Mouse (Mus musculus) embryonic fibroblast, embryonic 13.5 days (primary cell): ENCODE measurements around the gene Ccnd1. TPM values are rescaled to one million over a fixed set of nuclear protein-coding genes. Genes with fewer than 3 reads are reported as not detected.

Source experiments
- H3K27ac ChIP-seq: 2 replicates; pipeline ENCODE4 v1.5.1; 2012; ENCODE audit warnings: low read length, control low read depth, inconsistent platforms; ENCODE audit not compliant: insufficient read depth
- H3K4me1 ChIP-seq: 2 replicates; pipeline ENCODE4 v1.6.1; 2011; ENCODE audit warnings: low read length; ENCODE audit not compliant: control insufficient read depth, insufficient read depth
- H3K4me3 ChIP-seq: 2 replicates; pipeline ENCODE4 v1.5.1; 2011; ENCODE audit warnings: mild to moderate bottlenecking, control low read depth, low read length; ENCODE audit not compliant: insufficient read depth
- CTCF ChIP-seq: IDR thresholded peaks from 2 replicates; pipeline ENCODE4 v1.5.1; 2011; ENCODE audit warnings: mild to moderate bottlenecking, control low read depth, low read length, moderate library complexity, borderline replicate concordance; ENCODE audit not compliant: insufficient read depth
- POLR2A ChIP-seq: IDR thresholded peaks from 2 replicates; pipeline ENCODE4 v1.6.1; 2011; ENCODE audit warnings: low read depth, mild to moderate bottlenecking, control low read depth, low read length, moderate library complexity
- polyA plus RNA-seq: library from polyadenylated mRNA; stranded (reverse); fragments of >200 nt; gene quantifications from 2 replicates; pipeline ENCODE4 v1.2.4, GENCODE M21; 2011; ENCODE audit warnings: low read depth; ENCODE audit not compliant: missing spikeins, insufficient read length

Ccnd1 gene
- polyA plus RNA-seq, 1 experiment: 133 TPM

DNA sequence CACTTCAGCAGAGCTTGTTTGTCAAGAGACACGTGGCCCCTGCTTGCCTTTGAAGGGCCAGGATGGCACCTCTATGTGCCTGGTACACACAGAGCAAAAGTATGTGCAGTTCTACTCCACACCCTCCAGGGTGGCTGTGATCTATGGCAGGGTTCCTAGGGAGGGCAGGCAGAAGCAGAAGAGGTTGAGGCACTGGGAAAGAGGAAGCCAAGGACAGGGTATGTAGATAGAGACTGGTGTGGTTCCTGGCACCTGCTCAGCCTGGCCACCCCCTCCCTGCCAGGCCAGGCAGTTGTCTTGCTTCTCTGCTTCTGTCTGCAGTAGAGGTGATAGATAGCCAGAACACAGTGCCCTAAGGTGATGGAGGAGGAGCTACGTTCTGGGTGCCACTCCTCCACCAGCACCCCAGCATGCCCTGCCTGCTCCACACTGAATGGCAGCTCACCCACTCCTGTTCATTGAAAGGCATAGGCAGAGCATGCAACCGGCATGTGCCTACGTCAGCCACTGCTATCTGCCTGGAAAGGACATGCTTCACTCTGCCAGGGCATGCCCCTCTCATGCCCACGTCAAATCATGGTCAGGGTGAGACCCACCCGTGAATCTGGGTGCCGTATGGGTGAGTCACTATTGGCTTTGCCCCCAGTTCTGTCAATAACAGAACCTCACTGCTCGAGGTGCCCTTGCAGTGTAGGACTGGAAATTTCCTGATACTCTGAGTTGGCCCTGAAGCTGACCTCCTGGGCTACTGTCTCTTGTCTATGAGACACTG is 31.5 kb upstream of the Ccnd1 start:
- Histone ChIP-seq H3K27ac (no peak overlapping the region), H3K4me3 (no peak overlapping the region), H3K4me1 (0 out of 2 replicates have a peak, but pooled peaks cover 1% of the 10 kb centered on the region)
- TF ChIP-seq POLR2A (no peak), CTCF (no peak)

DNA sequence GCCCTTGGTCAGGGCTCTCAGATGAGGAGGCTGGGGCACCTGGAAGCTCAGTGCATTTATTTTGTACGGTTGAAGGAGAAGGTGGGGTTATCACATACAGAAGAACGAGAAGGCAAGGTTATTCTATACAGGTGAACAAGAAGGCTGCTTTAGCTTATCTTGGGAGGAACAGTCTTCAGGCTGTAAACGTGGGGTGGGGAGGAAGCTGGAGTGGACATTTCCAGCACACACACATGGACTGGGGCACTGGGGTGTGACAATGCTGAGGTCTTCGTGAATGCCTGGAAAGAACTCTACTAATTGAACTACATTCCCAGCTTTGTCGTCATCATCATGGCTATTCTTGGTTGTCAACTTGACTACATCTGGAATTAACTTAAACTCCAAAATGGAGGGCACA is 26.2 kb upstream of the Ccnd1 start:
- no peak for TF ChIP-seq CTCF

DNA sequence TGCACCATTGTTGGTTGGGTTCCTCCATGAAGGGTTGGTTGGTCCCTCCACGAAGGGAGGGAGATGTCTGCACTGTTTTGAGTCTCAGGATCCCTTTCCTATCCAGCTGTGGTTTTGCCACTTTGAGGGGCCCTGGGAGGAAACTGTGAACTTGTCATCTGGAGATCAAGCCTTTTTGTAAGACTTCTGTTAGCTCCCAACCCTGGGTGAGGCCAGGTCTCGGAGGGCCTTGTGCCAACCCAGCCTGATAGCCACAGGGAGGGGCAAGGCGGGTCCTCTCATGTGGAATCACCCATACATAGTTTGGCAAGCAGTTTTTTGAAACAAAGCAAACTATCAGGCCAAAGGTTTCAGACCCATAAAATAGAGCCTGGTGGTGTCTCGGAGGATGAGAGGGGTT is 24.6 kb upstream of the Ccnd1 start:
- 0 out of 2 replicates have a peak, but pooled peaks cover 4% of the 10 kb centered on the region for H3K4me1 ChIP-seq
- H3K4me3 ChIP-seq: no peak overlapping the region
- TF ChIP-seq POLR2A (no peak), CTCF (no peak)
- peak overlapping the region; percentile 85 for H3K27ac ChIP-seq

More for the DNA sequence above, 26.2 kb upstream of the Ccnd1 start:
- no peak overlapping the region for H3K4me3 ChIP-seq
- 0 out of 2 replicates have a peak, but pooled peaks cover 4% of the 10 kb centered on the region for H3K4me1 ChIP-seq
- H3K27ac ChIP-seq: no peak overlapping the region

DNA sequence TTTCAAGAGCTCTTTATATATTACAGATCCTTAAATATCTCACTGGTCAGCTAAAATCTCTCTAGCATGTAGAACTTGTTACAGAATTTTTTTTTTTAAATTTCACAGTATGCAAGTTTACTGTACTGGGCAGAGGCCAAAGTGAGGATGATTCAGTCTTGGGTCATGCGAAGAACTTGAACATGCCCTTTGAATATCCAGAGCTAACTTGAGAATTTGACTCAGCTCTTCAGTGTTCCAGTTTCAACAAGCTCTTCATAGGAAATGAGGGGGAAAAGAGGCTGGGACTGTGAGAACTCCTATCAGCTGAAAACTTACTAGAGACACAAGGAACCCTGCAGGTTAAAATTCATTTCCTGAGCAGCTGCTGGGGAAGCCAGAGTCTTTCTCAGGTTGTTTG is 24.2 kb upstream of the Ccnd1 start:
- Histone ChIP-seq H3K4me1 (0 out of 2 replicates have a peak, but pooled peaks cover 3% of the 10 kb centered on the region), H3K27ac (peak overlapping the region; percentile 85), H3K4me3 (no peak overlapping the region)
- TF ChIP-seq CTCF: no peak
- no peak for TF ChIP-seq POLR2A

DNA sequence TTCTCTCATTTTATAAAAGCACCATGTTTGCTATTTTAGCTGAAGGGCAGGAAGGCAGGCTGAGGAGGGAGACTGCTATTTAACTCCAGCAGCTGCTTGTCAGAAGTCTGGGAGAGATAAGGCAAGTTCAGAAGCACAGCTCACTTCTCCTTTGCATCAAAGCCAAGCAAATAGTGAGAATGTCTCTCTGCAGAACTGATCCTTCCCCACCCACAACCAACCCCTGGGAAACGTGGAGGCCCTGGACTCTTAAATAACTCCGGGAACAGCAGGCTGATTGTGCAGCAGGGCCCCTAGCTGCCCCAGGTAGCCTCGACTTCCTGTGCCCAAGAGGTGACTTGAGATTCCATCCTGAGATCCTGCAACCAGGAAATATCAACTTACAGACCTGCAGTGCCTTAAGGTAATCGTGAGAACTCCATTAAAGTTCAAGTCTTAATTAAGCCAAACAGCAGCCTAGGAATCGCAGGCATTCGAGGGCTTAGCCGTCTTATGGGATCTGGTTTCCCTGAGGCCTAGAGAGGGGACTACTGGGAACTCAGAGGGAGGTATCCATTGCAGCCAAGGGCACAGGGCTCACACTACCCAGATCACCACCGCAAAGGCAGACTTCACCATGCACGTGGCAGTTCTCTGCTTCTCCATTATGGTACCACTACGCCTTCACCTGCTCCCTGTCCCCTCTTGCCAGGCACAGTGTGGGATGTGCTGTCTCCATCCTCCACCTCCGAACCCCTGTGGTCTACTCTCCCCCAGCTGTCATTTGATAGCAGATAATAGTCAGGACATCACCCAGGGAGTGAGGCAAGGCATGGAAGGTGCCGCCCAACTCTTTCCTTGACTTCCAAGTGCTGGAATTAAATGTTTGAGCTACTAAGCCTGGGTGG is 19.0 kb upstream of the Ccnd1 start:
- TF ChIP-seq CTCF: no peak
- TF ChIP-seq POLR2A: no peak
- Histone ChIP-seq H3K4me1 (no peaks in the 10 kb centered on the region), H3K27ac (no peak overlapping the region), H3K4me3 (no peak overlapping the region)

DNA sequence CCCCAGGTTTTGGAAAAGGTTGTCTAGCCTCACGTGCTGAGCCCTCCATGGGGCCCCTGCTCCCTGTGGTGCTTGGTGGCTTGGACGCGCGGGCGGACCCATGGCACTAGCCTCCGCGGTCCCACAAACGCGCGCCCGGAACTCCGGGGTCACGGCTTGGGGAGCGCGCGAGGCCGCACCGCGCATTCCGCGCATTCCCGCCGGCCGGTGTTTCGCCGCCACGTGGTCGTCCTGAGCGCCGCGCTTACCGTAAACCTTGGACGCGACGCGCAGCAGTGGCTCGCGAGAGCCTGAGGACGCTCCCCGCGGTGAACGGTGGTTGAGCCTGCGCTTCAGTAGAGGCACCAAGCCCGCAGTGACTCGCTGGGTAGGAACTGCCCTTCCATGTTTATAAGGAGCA is 3.5 kb upstream of the Ccnd1 start:
- H3K27ac ChIP-seq: 0 out of 2 replicates have a peak overlapping the region, but pooled peaks have one; percentile 83
- H3K4me1 ChIP-seq: peaks cover 14% of the 10 kb centered on the region
- no peak overlapping the region for H3K4me3 ChIP-seq
- peak; percentile 43; the same call in 1 of the 2 replicates for TF ChIP-seq CTCF
- no peak for TF ChIP-seq POLR2A

DNA sequence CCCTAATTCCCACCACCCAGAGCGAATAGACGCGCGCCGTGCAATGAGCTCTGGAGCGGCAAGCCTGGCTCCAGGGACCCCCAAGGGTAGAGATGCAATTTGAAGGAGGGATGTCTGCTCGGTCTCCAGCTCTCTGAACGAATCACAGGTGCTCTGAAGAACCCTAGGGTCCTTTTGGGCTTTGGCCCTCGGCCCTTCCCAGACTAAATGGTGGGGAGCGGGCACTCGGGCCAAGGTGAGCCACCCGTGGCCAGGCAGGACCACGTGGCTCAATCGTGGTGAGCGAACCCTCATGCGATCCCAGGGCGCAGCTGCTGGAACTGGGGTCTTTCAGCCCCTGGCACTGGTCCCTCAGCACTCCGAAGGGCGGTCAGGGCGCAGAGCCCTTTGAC is 3.0 kb upstream of the Ccnd1 start:
- Histone ChIP-seq H3K4me1 (peaks cover 14% of the 10 kb centered on the region), H3K27ac (peak overlapping the region; percentile 83), H3K4me3 (no peak overlapping the region)
- no peak for TF ChIP-seq POLR2A
- no peak for TF ChIP-seq CTCF

DNA sequence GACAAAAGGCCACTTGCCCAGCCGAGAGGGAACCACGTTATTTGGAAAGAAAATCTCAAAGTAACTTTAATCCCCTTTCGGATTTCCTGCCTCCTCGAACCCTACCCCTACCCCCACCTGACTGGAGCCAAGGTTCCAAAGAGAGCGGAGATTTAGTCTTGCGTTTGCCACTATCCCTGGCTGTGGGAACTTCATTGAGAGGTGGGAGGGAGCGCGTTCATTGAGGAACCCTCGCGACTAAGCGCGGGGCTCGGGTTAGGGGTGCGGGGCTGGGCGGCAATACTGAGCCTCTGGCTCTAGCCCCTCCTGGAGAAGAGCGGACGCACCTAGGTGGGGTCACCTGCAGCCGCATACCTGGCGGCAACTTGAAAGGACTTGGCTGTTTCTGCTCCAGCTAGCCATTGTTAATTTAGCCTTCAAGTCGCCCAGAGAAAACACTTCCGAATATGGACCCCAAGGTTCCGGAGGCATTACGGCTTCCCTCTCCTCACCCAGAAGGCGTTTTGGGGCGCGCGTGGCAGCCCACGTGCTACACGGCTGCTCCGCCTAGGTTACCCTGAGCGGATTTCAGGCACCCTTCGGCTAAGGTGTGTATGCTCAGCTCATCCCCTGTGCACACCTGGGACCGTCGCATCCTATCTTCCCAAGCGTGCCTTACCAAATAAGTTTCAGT is 2.5 kb upstream of the Ccnd1 start:
- Histone ChIP-seq H3K4me1 (peaks cover 14% of the 10 kb centered on the region), H3K4me3 (no peak overlapping the region; the same call in 1 of the 2 replicates), H3K27ac (peak overlapping the region; percentile 83)
- TF ChIP-seq POLR2A (peak; percentile 29; the same call in 1 of the 2 replicates), CTCF (no peak)

DNA sequence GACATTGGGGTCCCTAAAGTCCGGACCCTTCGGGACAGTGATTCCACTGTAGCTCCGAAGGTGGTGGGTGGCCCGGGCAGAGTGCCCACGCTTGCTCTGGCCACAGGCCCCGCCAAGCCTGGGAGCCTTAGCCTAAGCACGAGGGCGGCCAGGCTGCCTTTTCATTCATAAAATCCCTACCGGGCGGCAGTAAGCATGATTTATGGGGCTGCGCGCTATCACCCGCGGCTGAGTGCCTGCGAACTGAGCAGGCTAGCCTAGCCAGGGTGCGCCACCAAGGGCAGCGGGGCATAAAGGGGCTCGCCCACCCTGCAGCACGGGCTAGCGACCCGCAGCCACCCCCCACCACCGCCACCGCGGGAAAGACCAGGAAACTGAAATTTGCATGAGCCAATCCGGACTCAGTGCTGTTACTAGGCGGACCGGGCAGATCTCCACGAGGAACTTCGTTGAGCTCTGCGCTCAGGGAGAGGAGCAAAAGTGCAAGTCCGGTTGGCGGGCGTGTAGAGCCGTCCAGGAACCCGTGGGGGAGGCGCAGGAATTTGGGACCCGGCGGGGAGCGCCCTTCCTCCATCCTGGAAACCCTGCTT is 1.6 kb upstream of the Ccnd1 start:
- TF ChIP-seq POLR2A (no peak; the same call in 1 of the 2 replicates), CTCF (no peak)
- Histone ChIP-seq H3K4me3 (peak overlapping the region; percentile 35), H3K27ac (peak overlapping the region; percentile 83), H3K4me1 (peaks cover 10% of the 10 kb centered on the region)

DNA sequence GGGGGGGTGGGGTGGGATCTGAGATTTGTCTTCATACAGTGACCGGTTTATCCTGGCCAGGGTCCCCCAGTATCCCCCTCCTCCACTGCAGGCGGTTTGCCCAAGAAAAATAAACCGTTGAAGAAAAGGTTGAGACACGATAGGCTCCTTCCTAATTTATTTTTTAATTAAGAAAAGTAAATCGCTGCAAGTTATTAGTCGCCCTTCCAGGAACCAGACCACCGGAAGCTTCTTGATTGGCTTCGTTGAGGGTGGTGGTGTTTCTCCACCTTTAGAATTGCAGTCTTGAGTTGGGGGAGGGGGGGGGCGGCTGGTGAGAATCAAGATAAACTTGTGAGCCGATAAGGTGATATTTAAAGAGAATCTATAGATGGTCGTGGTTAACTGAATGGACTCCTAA is 860 bp upstream of the Ccnd1 start:
- TF ChIP-seq CTCF (no peak), POLR2A (no peak)
- peaks cover 6% of the 10 kb centered on the region; the same call in 1 of the 2 replicates for H3K4me1 ChIP-seq
- H3K4me3 ChIP-seq: peak overlapping the region; percentile 34; the same call in 1 of the 2 replicates
- H3K27ac ChIP-seq: peak overlapping the region; percentile 83; the same call in 1 of the 2 replicates
